Mouse (Mus musculus): ENCODE data around the gene Cfap70. TPM values are rescaled to one million over a fixed set of nuclear protein-coding genes. Genes with fewer than 3 reads are reported as not detected.
A peak's percentile ranks its signal among the peaks of the same experiment; 100 is the strongest.

Gene Cfap70
- polyA plus RNA-seq (2012; rRNA removed), result not detected in 2 replicates

GRCm38 (mm10) chr14:20451765-20452331, at the start of gene Cfap70:
Gene Cfap70 (minus strand): TSS chr14:20452226.
- Histone ChIP-seq H3K4me3 (ENCODE audit: extremely low read depth, insufficient read depth, insufficient read length) (peak within 1 kb of the TSS; percentile 23), H3K27ac (ENCODE audit: insufficient read depth, low read length) (no peak within 1 kb of the TSS)
- 7% methylated on average over 15 of the region's 15 CpGs for WGBS

GRCm38 (mm10) chr14:20499982-20500381, 48.0 kb upstream of the Cfap70 start:
- Histone ChIP-seq H3K27ac (ENCODE audit: insufficient read depth, low read length) (no peak overlapping the region), H3K4me1 (ENCODE audit: control insufficient read depth, insufficient read depth, insufficient read length) (peaks cover 4% of the 10 kb centered on the region; the same call in 1 of the 2 replicates), H3K36me3 (ENCODE audit: control insufficient read depth, insufficient read depth, low read length) (peaks cover 10% of the 10 kb centered on the region), H3K4me3 (ENCODE audit: extremely low read depth, insufficient read depth, insufficient read length) (no peak overlapping the region), H3K27me3 (ENCODE audit: control insufficient read depth, insufficient read depth, low read length) (no peaks in the 10 kb centered on the region)
- WGBS, result 96% methylated on average over 3 of the region's 3 CpGs
- TF ChIP-seq CTCF (IDR thresholded peaks at IDR 0.05; ENCODE audit: extremely low read depth, insufficient read depth, insufficient read length, insufficient replicate concordance) (no peak), POLR2A (IDR thresholded peaks at IDR 0.05; ENCODE audit: low read depth, low read length) (no peak)
- DNase-seq (ENCODE audit: low read depth in 1 of 2, low spot score in 2 of 2), result no peak

More at GRCm38 (mm10) chr14:20451765-20452331, at the start of gene Cfap70:
- peak; percentile 19 to 35 for DNase-seq (ENCODE audit: low read depth in 1 of 2, low spot score in 2 of 2)
- no peaks in the 10 kb centered on the region for H3K4me1 ChIP-seq (ENCODE audit: control insufficient read depth, insufficient read depth, insufficient read length)
- TF ChIP-seq CTCF (IDR thresholded peaks at IDR 0.05; ENCODE audit: extremely low read depth, insufficient read depth, insufficient read length, insufficient replicate concordance), result no peak
- TF ChIP-seq POLR2A (IDR thresholded peaks at IDR 0.05; ENCODE audit: low read depth, low read length), result no peak
- peaks cover 8% of the 10 kb centered on the region for H3K36me3 ChIP-seq (ENCODE audit: control insufficient read depth, insufficient read depth, low read length)
- no peaks in the 10 kb centered on the region for H3K27me3 ChIP-seq (ENCODE audit: control insufficient read depth, insufficient read depth, low read length)

GRCm38 (mm10) chr14:20496603-20497002, 44.6 kb upstream of the Cfap70 start, which contains the start of gene Mss51:
Gene Mss51 (minus strand): TSS chr14:20496901.
- 91% methylated on average over 2 of the region's 2 CpGs for WGBS
- Histone ChIP-seq H3K4me1 (ENCODE audit: control insufficient read depth, insufficient read depth, insufficient read length) (no peaks in the 10 kb centered on the region), H3K27ac (ENCODE audit: insufficient read depth, low read length) (no peak within 1 kb of the TSS), H3K36me3 (ENCODE audit: control insufficient read depth, insufficient read depth, low read length) (peaks cover 14% of the 10 kb centered on the region), H3K4me3 (ENCODE audit: extremely low read depth, insufficient read depth, insufficient read length) (no peak within 1 kb of the TSS), H3K27me3 (ENCODE audit: control insufficient read depth, insufficient read depth, low read length) (no peaks in the 10 kb centered on the region)
- DNase-seq (ENCODE audit: low read depth in 1 of 2, low spot score in 2 of 2), result no peak
- TF ChIP-seq POLR2A (IDR thresholded peaks at IDR 0.05; ENCODE audit: low read depth, low read length), result no peak
- TF ChIP-seq CTCF (IDR thresholded peaks at IDR 0.05; ENCODE audit: extremely low read depth, insufficient read depth, insufficient read length, insufficient replicate concordance), result no peak

GRCm38 (mm10) chr14:20486031-20486430, 34.0 kb upstream of the Cfap70 start:
- Histone ChIP-seq H3K36me3 (ENCODE audit: control insufficient read depth, insufficient read depth, low read length) (peaks cover 4% of the 10 kb centered on the region; the same call in 1 of the 2 replicates), H3K27me3 (ENCODE audit: control insufficient read depth, insufficient read depth, low read length) (no peaks in the 10 kb centered on the region), H3K4me3 (ENCODE audit: extremely low read depth, insufficient read depth, insufficient read length) (no peak overlapping the region), H3K27ac (ENCODE audit: insufficient read depth, low read length) (no peak overlapping the region), H3K4me1 (ENCODE audit: control insufficient read depth, insufficient read depth, insufficient read length) (no peaks in the 10 kb centered on the region)
- DNase-seq (ENCODE audit: low read depth in 1 of 2, low spot score in 2 of 2), result no peak
- 95% methylated on average over 5 of the region's 5 CpGs for WGBS
- TF ChIP-seq POLR2A (IDR thresholded peaks at IDR 0.05; ENCODE audit: low read depth, low read length), result no peak
- TF ChIP-seq CTCF (IDR thresholded peaks at IDR 0.05; ENCODE audit: extremely low read depth, insufficient read depth, insufficient read length, insufficient replicate concordance), result no peak

GRCm38 (mm10) chr14:20482051-20482751, 30.2 kb upstream of the Cfap70 start:
- Histone ChIP-seq H3K27ac (ENCODE audit: insufficient read depth, low read length) (no peak overlapping the region), H3K27me3 (ENCODE audit: control insufficient read depth, insufficient read depth, low read length) (no peaks in the 10 kb centered on the region), H3K4me1 (ENCODE audit: control insufficient read depth, insufficient read depth, insufficient read length) (peaks cover 3% of the 10 kb centered on the region), H3K4me3 (ENCODE audit: extremely low read depth, insufficient read depth, insufficient read length) (no peak overlapping the region), H3K36me3 (ENCODE audit: control insufficient read depth, insufficient read depth, low read length) (peaks cover 3% of the 10 kb centered on the region; the same call in 1 of the 2 replicates)
- no peak for DNase-seq (ENCODE audit: low read depth in 1 of 2, low spot score in 2 of 2)
- no peak for TF ChIP-seq CTCF (IDR thresholded peaks at IDR 0.05; ENCODE audit: extremely low read depth, insufficient read depth, insufficient read length, insufficient replicate concordance)
- 83% methylated on average over 7 of the region's 7 CpGs for WGBS

- TF ChIP-seq CTCF (IDR thresholded peaks at IDR 0.05; ENCODE audit: extremely low read depth, insufficient read depth, insufficient read length, insufficient replicate concordance) (no peak), POLR2A (IDR thresholded peaks at IDR 0.05; ENCODE audit: low read depth, low read length) (no peak)
- peaks cover 3% of the 10 kb centered on the region for H3K4me1 ChIP-seq (ENCODE audit: control insufficient read depth, insufficient read depth, insufficient read length)
- H3K27ac ChIP-seq (ENCODE audit: insufficient read depth, low read length), result no peak overlapping the region
These were observed 29.2 kb upstream of the Cfap70 start for GRCm38 (mm10) chr14:20481211-20481610.

GRCm38 (mm10) chr14:20480195-20480579, 28.2 kb upstream of the Cfap70 start:
- TF ChIP-seq POLR2A (IDR thresholded peaks at IDR 0.05; ENCODE audit: low read depth, low read length) (no peak), CTCF (IDR thresholded peaks at IDR 0.05; ENCODE audit: extremely low read depth, insufficient read depth, insufficient read length, insufficient replicate concordance) (no peak)
- H3K36me3 ChIP-seq (ENCODE audit: control insufficient read depth, insufficient read depth, low read length), result peaks cover 3% of the 10 kb centered on the region; the same call in 1 of the 2 replicates
- peaks cover 3% of the 10 kb centered on the region for H3K4me1 ChIP-seq (ENCODE audit: control insufficient read depth, insufficient read depth, insufficient read length)

More at GRCm38 (mm10) chr14:20481211-20481610, 29.2 kb upstream of the Cfap70 start:
- peak in 1 of 2 experiments; percentile 8 for DNase-seq (ENCODE audit: low read depth in 1 of 2, low spot score in 2 of 2)
- Histone ChIP-seq H3K4me3 (ENCODE audit: extremely low read depth, insufficient read depth, insufficient read length) (no peak overlapping the region), H3K27me3 (ENCODE audit: control insufficient read depth, insufficient read depth, low read length) (no peaks in the 10 kb centered on the region), H3K36me3 (ENCODE audit: control insufficient read depth, insufficient read depth, low read length) (peaks cover 3% of the 10 kb centered on the region; the same call in 1 of the 2 replicates)
- WGBS, result 53% methylated on average over 5 of the region's 5 CpGs

More at GRCm38 (mm10) chr14:20480195-20480579, 28.2 kb upstream of the Cfap70 start:
- 93% methylated on average over 1 of the region's 1 CpGs for WGBS
- no peaks in the 10 kb centered on the region for H3K27me3 ChIP-seq (ENCODE audit: control insufficient read depth, insufficient read depth, low read length)
- H3K4me3 ChIP-seq (ENCODE audit: extremely low read depth, insufficient read depth, insufficient read length), result peak overlapping the region; percentile 99
- H3K27ac ChIP-seq (ENCODE audit: insufficient read depth, low read length), result 0 out of 2 replicates have a peak overlapping the region, but pooled peaks have one; percentile 73
- no peak for DNase-seq (ENCODE audit: low read depth in 1 of 2, low spot score in 2 of 2)
